Mouse (Mus musculus): ENCODE measurements at regions not wholly inside any gene's neighbourhood (a gene's known extent, or its start where the extent isn't known, plus 50 kb on each side); places are given as distances from the start of the nearest gene placed in this dataset.
A peak's percentile ranks its signal among the peaks of the same experiment; 100 is the strongest.

- Histone ChIP-seq H3K27ac (ENCODE audit: low read length) (no peak overlapping the region), H3K4me2 (ENCODE audit: low read depth, low read length) (no peak overlapping the region), H3K4me3 (replicated peaks; ENCODE audit: low read length) (no peak overlapping the region), H3K9ac (ENCODE audit: low read length) (no peak overlapping the region), H3K36me3 (ENCODE audit: control insufficient read depth, insufficient read depth, low read length) (no peaks in the 10 kb centered on the region), H3K9me3 (replicated peaks; ENCODE audit: control insufficient read depth, low read length) (no peaks in the 10 kb centered on the region), H3K4me1 (ENCODE audit: control insufficient read depth, insufficient read depth, low read length) (no peaks in the 10 kb centered on the region), H3K27me3 (ENCODE audit: control insufficient read depth, insufficient read depth, low read length) (no peaks in the 10 kb centered on the region)
- 56% methylated on average over 4 of the region's 4 CpGs for WGBS
- ATAC-seq (ENCODE audit: insufficient read depth, low FRiP score) = no peak
Observed at GRCm38 (mm10) chr13:31254016-31254415, 280.0 kb downstream of the Gm5447 start.

- H3K4me2 ChIP-seq (ENCODE audit: low read depth, low read length) = no peak overlapping the region
- no peaks in the 10 kb centered on the region for H3K36me3 ChIP-seq (ENCODE audit: control insufficient read depth, insufficient read depth, low read length)
- no peaks in the 10 kb centered on the region for H3K9me3 ChIP-seq (replicated peaks; ENCODE audit: control insufficient read depth, low read length)
- no peak overlapping the region for H3K4me3 ChIP-seq (replicated peaks; ENCODE audit: low read length)
- H3K4me1 ChIP-seq (ENCODE audit: control insufficient read depth, insufficient read depth, low read length) = no peaks in the 10 kb centered on the region
- 87% methylated on average over 3 of the region's 3 CpGs for WGBS
- H3K9ac ChIP-seq (ENCODE audit: low read length) = no peak overlapping the region
- ATAC-seq (ENCODE audit: insufficient read depth, low FRiP score) = no peak
- no peak overlapping the region for H3K27ac ChIP-seq (ENCODE audit: low read length)
- H3K27me3 ChIP-seq (ENCODE audit: control insufficient read depth, insufficient read depth, low read length) = no peaks in the 10 kb centered on the region
Observed at GRCm38 (mm10) chr13:31254744-31255143, 280.7 kb downstream of the Gm5447 start.

DNA sequence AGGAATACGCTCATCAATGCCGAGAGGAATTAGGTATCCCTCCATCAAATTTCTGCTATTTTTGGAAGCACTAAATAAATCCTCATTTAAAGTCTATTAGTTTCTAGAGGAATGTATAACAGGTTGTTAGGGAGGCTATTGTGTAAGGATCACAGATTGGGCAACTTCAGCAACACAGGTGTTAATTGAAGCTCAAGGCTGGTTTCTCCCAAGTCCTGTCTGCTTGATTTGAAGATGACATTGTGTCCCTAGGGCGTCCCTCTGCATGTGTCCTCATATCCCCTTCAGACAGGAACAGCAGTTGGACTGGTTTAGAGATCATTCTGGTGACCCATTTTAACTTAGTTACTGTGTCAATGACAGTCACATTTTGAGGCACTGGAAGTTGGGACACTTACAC lies 281.5 kb downstream of the Gm5447 start:
- no peaks in the 10 kb centered on the region for H3K9me3 ChIP-seq (replicated peaks; ENCODE audit: control insufficient read depth, low read length)
- no peaks in the 10 kb centered on the region for H3K27me3 ChIP-seq (ENCODE audit: control insufficient read depth, insufficient read depth, low read length)
- no peak overlapping the region for H3K27ac ChIP-seq (ENCODE audit: low read length)
- ATAC-seq (ENCODE audit: insufficient read depth, low FRiP score) = no peak
- H3K4me3 ChIP-seq (replicated peaks; ENCODE audit: low read length) = no peak overlapping the region
- H3K36me3 ChIP-seq (ENCODE audit: control insufficient read depth, insufficient read depth, low read length) = no peaks in the 10 kb centered on the region
- WGBS = 89% methylated on average over 3 of the region's 3 CpGs
- no peaks in the 10 kb centered on the region for H3K4me1 ChIP-seq (ENCODE audit: control insufficient read depth, insufficient read depth, low read length)
- no peak overlapping the region for H3K4me2 ChIP-seq (ENCODE audit: low read depth, low read length)
- H3K9ac ChIP-seq (ENCODE audit: low read length) = no peak overlapping the region

- no peak overlapping the region for H3K4me2 ChIP-seq (ENCODE audit: low read depth, low read length)
- no peaks in the 10 kb centered on the region for H3K27me3 ChIP-seq (ENCODE audit: control insufficient read depth, insufficient read depth, low read length)
- 59% methylated on average over 3 of the region's 3 CpGs for WGBS
- no peaks in the 10 kb centered on the region for H3K4me1 ChIP-seq (ENCODE audit: control insufficient read depth, insufficient read depth, low read length)
- H3K9me3 ChIP-seq (replicated peaks; ENCODE audit: control insufficient read depth, low read length) = no peaks in the 10 kb centered on the region
- no peak overlapping the region for H3K4me3 ChIP-seq (replicated peaks; ENCODE audit: low read length)
- no peak overlapping the region for H3K27ac ChIP-seq (ENCODE audit: low read length)
- H3K9ac ChIP-seq (ENCODE audit: low read length) = no peak overlapping the region
- H3K36me3 ChIP-seq (ENCODE audit: control insufficient read depth, insufficient read depth, low read length) = no peaks in the 10 kb centered on the region
- ATAC-seq (ENCODE audit: insufficient read depth, low FRiP score) = no peak
Observed at GRCm38 (mm10) chr13:31267865-31268264, 288.1 kb upstream of the Foxq1 start.

GRCm38 (mm10) chr13:31276005-31276644 lies 279.8 kb upstream of the Foxq1 start:
- peaks cover 13% of the 10 kb centered on the region for H3K4me1 ChIP-seq (ENCODE audit: control insufficient read depth, insufficient read depth, low read length)
- H3K4me3 ChIP-seq (replicated peaks; ENCODE audit: low read length) = no peak overlapping the region
- H3K27ac ChIP-seq (ENCODE audit: low read length) = peak overlapping the region; percentile 79

GRCm38 (mm10) chr13:31290630-31291029 lies 265.3 kb upstream of the Foxq1 start:
- Histone ChIP-seq H3K9me3 (replicated peaks; ENCODE audit: control insufficient read depth, low read length) (no peaks in the 10 kb centered on the region), H3K4me3 (replicated peaks; ENCODE audit: low read length) (no peak overlapping the region), H3K9ac (ENCODE audit: low read length) (no peak overlapping the region), H3K27ac (ENCODE audit: low read length) (no peak overlapping the region), H3K36me3 (ENCODE audit: control insufficient read depth, insufficient read depth, low read length) (no peaks in the 10 kb centered on the region), H3K27me3 (ENCODE audit: control insufficient read depth, insufficient read depth, low read length) (0 out of 2 replicates have a peak, but pooled peaks cover 3% of the 10 kb centered on the region), H3K4me2 (ENCODE audit: low read depth, low read length) (no peak overlapping the region), H3K4me1 (ENCODE audit: control insufficient read depth, insufficient read depth, low read length) (no peaks in the 10 kb centered on the region)
- no peak for ATAC-seq (ENCODE audit: insufficient read depth, low FRiP score)
- WGBS = 92% methylated on average over 7 of the region's 7 CpGs

More at GRCm38 (mm10) chr13:31276005-31276644, 279.8 kb upstream of the Foxq1 start:
- 15% methylated on average over 6 of the region's 6 CpGs for WGBS
- H3K9me3 ChIP-seq (replicated peaks; ENCODE audit: control insufficient read depth, low read length) = no peaks in the 10 kb centered on the region
- no peaks in the 10 kb centered on the region for H3K36me3 ChIP-seq (ENCODE audit: control insufficient read depth, insufficient read depth, low read length)
- no peaks in the 10 kb centered on the region for H3K27me3 ChIP-seq (ENCODE audit: control insufficient read depth, insufficient read depth, low read length)
- H3K4me2 ChIP-seq (ENCODE audit: low read depth, low read length) = no peak overlapping the region; the same call in 1 of the 2 replicates
- peak; percentile 82 for ATAC-seq (ENCODE audit: insufficient read depth, low FRiP score)
- H3K9ac ChIP-seq (ENCODE audit: low read length) = no peak overlapping the region

DNA sequence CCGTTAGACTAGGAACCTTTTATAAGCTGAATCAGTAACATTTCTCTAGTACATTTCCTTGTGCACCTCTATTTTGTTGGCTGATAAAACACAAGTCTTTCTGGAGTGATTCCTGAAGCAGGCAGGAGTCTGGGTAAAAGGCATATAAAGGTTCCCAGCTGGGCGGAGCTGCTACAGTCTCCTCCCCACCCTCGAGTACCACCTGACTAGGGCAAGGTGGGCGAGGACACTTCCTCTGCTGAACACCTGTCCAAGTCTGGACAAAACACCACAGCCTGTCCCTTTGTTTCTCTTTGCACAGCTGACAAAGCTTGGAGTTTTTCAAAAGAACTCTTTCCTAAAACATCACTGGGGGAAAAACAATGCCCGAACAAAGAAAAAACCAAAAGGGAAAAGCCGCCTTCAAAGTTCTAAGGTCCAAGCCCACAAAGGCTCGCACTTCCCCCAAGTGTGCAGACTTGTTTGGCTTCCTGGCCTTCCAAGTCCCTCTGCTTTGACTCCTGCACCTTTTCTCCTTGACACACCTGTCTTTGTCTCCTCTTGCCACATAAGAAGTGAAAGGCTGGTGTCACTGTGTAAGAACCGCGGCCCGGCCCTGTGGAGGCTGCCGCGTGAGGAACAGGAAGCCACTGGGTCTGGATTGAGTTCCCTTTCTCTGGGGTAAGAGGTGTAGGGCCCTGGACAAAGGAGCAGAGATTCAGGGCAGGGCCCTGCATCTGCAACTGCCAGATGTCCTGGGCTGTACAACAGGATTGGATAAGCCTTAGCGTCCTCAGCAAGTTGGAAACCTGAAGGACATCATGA lies 263.1 kb upstream of the Foxq1 start:
- Histone ChIP-seq H3K27ac (ENCODE audit: low read length) (peak overlapping the region; percentile 86), H3K4me3 (replicated peaks; ENCODE audit: low read length) (no peak overlapping the region), H3K4me1 (ENCODE audit: control insufficient read depth, insufficient read depth, low read length) (no peaks in the 10 kb centered on the region), H3K4me2 (ENCODE audit: low read depth, low read length) (peak overlapping the region; percentile 21; the same call in 1 of the 2 replicates), H3K9ac (ENCODE audit: low read length) (peak overlapping the region; percentile 10; the same call in 1 of the 2 replicates), H3K27me3 (ENCODE audit: control insufficient read depth, insufficient read depth, low read length) (0 out of 2 replicates have a peak, but pooled peaks cover 3% of the 10 kb centered on the region), H3K9me3 (replicated peaks; ENCODE audit: control insufficient read depth, low read length) (no peaks in the 10 kb centered on the region), H3K36me3 (ENCODE audit: control insufficient read depth, insufficient read depth, low read length) (no peaks in the 10 kb centered on the region)
- peak; percentile 63; the same call in 1 of the 2 replicates for ATAC-seq (ENCODE audit: insufficient read depth, low FRiP score)
- 70% methylated on average over 13 of the region's 13 CpGs for WGBS

DNA sequence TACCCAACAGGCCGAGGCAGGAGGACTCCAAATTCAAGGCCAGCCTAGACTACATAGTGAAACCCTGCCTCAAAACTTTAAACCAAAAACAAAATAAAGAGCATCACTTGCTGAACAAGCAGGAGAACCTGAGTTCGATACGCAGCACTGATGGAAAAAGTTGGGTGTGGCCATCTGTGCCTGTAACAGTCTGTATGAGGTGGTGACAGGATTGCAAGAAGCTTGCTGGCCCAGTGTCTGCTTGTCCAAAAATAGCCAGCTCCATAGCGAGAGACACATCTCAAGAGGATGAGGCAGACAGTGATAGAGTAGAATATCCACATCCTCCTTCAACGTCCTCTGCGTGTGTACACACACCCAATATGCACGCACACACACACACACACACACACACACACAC lies 261.9 kb upstream of the Foxq1 start:
- no peak for ATAC-seq (ENCODE audit: insufficient read depth, low FRiP score)
- Histone ChIP-seq H3K4me2 (ENCODE audit: low read depth, low read length) (peak overlapping the region; percentile 27), H3K27me3 (ENCODE audit: control insufficient read depth, insufficient read depth, low read length) (peaks cover 3% of the 10 kb centered on the region; the same call in 1 of the 2 replicates), H3K9me3 (replicated peaks; ENCODE audit: control insufficient read depth, low read length) (no peaks in the 10 kb centered on the region), H3K9ac (ENCODE audit: low read length) (no peak overlapping the region; the same call in 1 of the 2 replicates), H3K4me1 (ENCODE audit: control insufficient read depth, insufficient read depth, low read length) (no peaks in the 10 kb centered on the region), H3K36me3 (ENCODE audit: control insufficient read depth, insufficient read depth, low read length) (no peaks in the 10 kb centered on the region), H3K27ac (ENCODE audit: low read length) (peak overlapping the region; percentile 86), H3K4me3 (replicated peaks; ENCODE audit: low read length) (peak overlapping the region; percentile 20)
- WGBS = 75% methylated on average over 7 of the region's 7 CpGs

GRCm38 (mm10) chr13:31303194-31303593 lies 252.7 kb upstream of the Foxq1 start:
- ATAC-seq (ENCODE audit: insufficient read depth, low FRiP score) = peak; percentile 83; the same call in 1 of the 2 replicates
- Histone ChIP-seq H3K27ac (ENCODE audit: low read length) (peak overlapping the region; percentile 74), H3K27me3 (ENCODE audit: control insufficient read depth, insufficient read depth, low read length) (no peaks in the 10 kb centered on the region; the same call in 1 of the 2 replicates), H3K36me3 (ENCODE audit: control insufficient read depth, insufficient read depth, low read length) (no peaks in the 10 kb centered on the region), H3K4me2 (ENCODE audit: low read depth, low read length) (no peak overlapping the region), H3K4me3 (replicated peaks; ENCODE audit: low read length) (no peak overlapping the region), H3K9ac (ENCODE audit: low read length) (no peak overlapping the region), H3K4me1 (ENCODE audit: control insufficient read depth, insufficient read depth, low read length) (no peaks in the 10 kb centered on the region), H3K9me3 (replicated peaks; ENCODE audit: control insufficient read depth, low read length) (no peaks in the 10 kb centered on the region)
- 44% methylated on average over 5 of the region's 5 CpGs for WGBS

All from stomach, embryonic 16.5 days (tissue).